Mouse (Mus musculus) T-helper 17 cell (primary cell): ENCODE measurements at regions not wholly inside any gene's neighbourhood (a gene's known extent, or its start where the extent isn't known, plus 50 kb on each side); places are given as distances from the start of the nearest gene placed in this dataset.

ENCODE experiments used
- in situ Hi-C, 2 experiments: fragments of 300-600 bp; cut with MboI, MseI; formaldehyde crosslinking; loops; 1 replicate in 1 of 2; 2 replicates in 1 of 2; pipeline ENCODE4 v1.15.1; 2025; ENCODE audit warnings: high pct_unique_total_duplicates in 2 of 2

GRCm38 (mm10) chr14:79856245-79856644 is 85.1 kb upstream of the Pcdh8 start:
- in situ Hi-C loops = loop anchor here in 1 of 2 experiments (5.0 kb wide), 1 partner anchor 49 kb away; no protein-coding TSS in a partner anchor

DNA sequence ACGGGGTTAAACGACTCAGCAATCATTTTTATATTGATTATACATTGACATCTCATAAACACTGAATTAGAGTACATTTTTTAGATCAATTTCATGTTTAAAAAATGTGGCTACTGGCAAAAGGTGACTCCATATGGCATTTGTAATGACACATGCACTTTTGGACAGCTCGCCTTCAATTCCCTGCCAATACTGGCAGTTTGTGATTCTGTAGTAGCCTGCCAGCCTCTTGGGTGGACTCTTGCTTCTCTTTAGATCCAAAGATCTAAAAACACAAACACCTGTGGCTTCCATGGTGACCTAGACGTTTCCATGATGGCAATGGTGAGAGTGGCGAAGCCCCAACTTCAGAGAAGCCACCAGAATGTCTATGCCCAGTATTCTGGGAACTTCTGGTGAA is 83.1 kb upstream of the Pcdh8 start:
- in situ Hi-C loops = no loop called here

DNA sequence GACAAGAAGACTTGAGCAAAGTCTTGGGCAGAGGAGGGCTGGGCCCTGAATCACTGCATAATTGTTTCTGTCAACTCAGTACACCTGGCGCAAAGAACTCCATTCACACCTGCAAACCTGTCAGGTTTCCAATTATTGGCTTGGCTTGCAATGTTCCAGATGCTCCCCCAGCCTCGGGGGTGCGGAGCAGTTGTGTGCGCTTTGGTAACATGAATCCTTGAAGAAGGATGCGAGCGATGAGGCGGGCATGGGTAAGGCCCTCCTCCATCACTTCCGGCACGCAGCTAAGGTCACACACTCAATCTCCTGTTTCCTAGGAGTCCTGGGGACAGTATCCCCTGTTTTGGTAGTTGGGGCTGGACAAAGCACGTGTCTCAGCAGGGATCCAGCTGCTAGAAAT is 81.6 kb upstream of the Pcdh8 start:
- in situ Hi-C loops = no loop called here

DNA sequence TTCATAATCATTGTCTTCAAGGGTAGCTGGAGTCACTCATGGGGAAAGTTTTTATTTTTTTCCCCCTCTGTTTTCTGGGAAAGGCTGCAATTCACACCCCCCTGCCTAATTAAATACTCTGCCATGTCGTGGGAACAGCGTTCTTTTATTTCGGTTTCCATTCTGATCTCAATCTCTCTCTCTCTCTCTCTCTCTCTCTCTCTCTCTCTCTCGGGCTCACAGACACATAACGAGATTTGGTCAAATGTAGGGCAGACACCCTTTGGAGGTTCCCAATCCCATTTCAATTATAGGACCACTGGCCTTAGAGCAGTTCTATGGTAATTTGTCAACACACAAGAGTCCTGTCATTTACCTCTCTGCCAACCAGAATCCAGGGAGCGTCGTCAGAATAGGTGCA is 80.7 kb upstream of the Pcdh8 start:
- in situ Hi-C loops = no loop called here

DNA sequence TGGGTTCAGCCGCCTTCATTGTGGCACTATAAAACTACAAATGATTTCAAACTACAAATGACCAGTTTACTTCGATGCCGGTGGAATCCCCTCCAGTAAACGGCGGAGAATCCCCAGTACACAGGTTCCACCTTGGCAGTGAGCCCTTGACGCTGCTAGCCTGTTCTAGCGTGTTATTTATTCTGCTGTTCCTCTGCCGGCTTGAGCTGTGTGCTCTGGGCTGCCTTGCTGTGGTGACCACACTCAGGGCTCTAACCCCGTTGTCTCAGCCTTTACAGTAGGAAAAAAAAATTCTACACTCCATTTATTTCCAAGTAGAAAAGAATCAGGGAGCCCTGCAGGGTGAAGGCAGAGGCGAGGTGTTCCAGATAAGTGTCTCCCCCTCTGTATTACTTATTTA is 80.1 kb upstream of the Pcdh8 start:
- in situ Hi-C loops = no loop called here

DNA sequence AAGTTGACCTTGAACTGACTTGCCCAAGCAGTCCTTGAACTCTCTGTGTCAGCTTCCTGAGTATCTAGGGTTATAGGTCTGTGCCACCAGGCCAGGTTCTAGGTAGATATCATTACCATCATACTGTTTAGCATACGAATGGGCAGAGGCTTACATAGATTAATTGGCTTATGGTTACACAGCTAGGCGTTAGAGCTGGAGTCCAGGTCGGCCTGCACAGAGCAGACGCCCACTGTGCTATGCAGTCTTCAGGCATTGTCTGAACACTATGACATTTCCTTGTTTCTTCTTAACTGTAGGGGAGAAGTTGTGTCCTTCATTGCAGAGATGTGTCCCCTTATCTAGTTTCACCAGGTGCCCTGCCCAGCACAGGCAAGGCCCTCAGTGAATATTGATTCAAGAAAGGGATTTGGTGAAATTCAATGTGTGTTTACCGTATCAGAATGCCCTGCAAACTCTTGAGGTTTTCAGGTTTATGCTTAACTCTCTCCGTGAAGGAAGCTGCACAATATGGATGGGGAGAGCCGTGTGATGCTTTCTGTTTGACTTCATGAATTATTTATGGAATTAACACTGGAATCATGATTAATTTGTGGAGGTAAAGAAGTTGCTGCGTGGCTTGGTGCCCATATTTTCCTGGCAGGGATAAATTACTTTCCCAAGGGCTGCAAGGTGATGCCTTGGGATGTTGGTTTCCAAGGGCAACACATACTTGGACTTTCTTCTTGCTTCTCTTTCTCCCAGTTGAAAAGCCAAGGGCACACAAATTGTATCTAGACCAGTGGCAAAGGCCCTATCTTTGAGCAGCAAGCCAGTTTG is 78.7 kb upstream of the Pcdh8 start:
- in situ Hi-C loops = no loop called here

DNA sequence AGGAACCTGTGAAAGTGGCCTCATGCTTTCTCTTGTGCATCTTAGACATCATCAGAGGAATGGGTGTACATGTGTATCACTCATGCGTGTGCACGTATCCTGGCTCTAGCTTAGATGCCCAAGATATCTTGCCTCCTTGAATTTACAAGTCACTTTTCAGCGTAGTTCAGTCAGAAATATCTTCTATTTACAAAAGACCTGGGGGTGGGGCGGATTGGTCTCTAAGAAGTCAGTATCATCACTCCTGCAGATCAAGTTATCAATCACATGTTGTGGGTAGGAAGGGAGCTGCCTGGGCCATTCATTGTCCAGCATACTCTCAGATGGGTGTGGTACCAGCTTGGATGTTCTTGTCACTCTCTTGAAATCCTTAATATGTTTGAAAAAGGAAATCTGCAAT is 77.0 kb upstream of the Pcdh8 start:
- in situ Hi-C loops = no loop called here

DNA sequence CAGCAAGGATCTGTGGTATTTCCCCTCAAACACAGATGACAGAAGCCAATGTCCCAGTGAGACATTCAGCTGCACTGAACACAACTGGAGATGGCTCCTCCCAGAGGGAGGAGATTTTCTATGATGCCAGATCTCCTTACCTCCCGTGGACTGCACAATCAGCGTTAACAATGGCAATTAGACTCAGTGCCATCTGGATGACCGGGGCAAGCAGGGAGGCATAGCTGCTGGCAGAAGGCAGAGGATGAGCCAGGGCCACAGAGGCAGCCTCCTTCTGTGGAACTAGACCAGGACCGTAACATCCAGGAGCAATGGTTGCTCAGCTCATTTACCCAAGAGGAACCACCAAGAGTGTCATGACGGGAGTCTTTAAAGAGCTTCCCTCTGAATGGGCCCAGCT is 73.2 kb upstream of the Pcdh8 start:
- in situ Hi-C loops = no loop called here

GRCm38 (mm10) chr14:79843135-79843550 is 72.0 kb upstream of the Pcdh8 start:
- in situ Hi-C loops = no loop called here

GRCm38 (mm10) chr14:79842734-79843133 is 71.6 kb upstream of the Pcdh8 start:
- in situ Hi-C loops = no loop called here

- in situ Hi-C loops = loop anchor here in 1 of 2 experiments (5.0 kb wide), 1 partner anchor 50 kb away; no protein-coding TSS in a partner anchor
Measured at GRCm38 (mm10) chr14:79837101-79837500, 66.0 kb upstream of the Pcdh8 start.

DNA sequence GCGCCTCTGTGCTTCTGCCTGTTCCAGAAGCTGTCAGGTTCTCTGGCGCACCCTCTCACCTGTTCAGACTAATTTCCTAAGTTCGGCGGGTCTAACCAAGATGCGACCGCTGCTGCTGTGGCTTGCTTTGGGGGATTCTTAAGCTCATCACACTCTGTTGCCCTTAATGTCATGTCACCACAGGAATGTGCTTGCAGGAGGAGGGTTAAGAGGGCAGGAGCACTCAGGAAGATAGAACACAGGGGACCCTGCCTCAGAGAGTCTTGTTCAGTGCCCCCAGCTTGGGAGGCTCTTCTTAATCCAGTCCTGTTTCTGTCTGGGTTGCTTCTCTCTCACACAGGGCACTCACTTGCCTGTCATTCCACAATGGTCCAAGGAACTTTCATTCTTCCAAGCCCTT is 65.1 kb upstream of the Pcdh8 start:
- in situ Hi-C loops = loop anchor here in 1 of 2 experiments (5.0 kb wide), 1 partner anchor 49 kb away; no protein-coding TSS in a partner anchor

- in situ Hi-C loops = no loop called here
Measured at GRCm38 (mm10) chr14:79824670-79825446, 53.7 kb upstream of the Pcdh8 start.

GRCm38 (mm10) chr14:79822453-79823117 is 51.5 kb upstream of the Pcdh8 start:
- in situ Hi-C loops = no loop called here

- in situ Hi-C loops = no loop called here
Measured at GRCm38 (mm10) chr14:79822011-79822435, 50.9 kb upstream of the Pcdh8 start.

DNA sequence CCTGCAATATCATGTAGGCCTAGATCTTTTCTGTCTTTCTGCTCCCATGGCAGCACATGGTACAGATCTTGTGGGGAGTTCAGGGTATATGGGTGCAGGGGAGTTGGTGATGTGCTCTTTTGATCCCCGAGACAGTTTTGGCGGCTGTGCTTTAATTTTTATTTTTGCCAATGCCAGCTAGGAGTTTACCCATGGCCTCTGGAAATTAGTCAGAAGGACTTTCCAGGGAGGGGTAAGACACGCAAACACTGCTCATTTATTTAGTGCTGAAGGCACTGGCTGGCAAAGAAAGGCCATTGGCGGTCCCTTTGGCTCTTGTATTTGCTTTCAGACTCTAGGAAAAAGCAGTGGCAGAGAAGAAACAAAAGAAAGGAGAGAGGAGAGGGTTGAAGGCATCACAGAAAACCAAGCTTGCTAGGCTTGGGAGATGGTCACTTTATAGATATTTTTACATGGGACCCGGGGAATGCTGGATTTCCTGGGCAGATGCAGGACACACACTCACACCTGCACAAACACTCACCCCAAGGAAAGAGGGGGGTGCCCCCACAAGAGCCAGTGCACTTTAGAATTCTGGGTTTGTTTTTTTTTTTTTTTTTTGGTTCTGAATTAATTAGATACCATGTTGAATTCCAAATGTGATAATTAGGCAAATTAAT is 50.4 kb upstream of the Pcdh8 start:
- in situ Hi-C loops = no loop called here
